ENCODE assay signal across 7 mouse cellular contexts in the genomic region with DNA sequence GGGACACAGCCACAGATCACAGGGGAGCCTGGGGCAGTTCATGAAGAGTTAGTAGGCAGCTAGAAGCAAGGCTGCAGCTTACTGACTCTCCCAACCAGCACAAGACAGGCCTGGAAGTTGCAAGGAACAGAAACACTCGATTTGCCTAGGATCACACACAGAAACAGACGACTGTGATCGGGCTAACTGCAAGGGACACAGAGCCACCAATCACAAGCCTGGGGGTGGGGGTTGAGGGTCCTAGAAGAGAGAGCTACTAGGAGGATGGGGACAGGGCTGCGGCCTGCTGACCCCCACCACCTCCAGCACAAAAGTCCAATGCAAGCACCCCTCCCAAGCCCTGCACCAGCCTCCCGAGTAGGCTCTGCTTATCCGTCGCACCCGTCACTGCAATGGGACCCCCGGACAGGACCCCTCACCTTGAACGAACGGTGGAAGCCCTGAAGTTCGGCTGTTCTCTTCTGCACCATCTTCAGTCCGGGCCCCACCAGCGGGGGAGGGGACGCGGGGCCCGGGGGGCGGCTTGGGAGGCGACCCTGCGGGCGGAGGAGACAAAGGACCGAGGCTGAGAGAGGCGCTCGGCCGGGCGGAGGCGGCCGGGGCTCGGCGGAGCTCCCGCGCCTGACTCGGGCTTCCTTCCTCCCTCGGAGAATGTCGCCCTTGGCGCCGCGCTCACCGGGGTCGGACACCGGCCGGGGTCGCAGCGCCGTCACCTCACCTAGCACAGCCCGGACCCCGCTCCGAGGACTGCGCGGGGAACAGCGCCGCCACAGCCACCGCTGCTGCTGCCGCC. TPM values are rescaled to one million over a fixed set of nuclear protein-coding genes. Genes with fewer than 3 reads are reported as not detected.
DNase-seq lines count a peak whose midpoint lies in the region; ATAC-seq and TF ChIP-seq lines count a peak whose summit lies in the region.

No protein-coding gene starts in this region.

- H3K4me1 ChIP-seq in lung, embryonic 16.5 days (replicated peaks; ENCODE audit: control insufficient read depth, insufficient read depth, low read length): peaks cover 49% of the 10 kb centered on the region
- peaks cover 77% of the 10 kb centered on the region for H3K4me1 ChIP-seq in heart, embryonic 15.5 days (replicated peaks)
- peaks cover 52 to 54% of the 10 kb centered on the region in 2 experiments for H3K4me1 ChIP-seq in liver, embryonic 14.5 days (replicated peaks; ENCODE audit: control insufficient read depth in 2 of 2, insufficient read depth in 2 of 2, low read length in 1 of 2)
- H3K4me1 ChIP-seq in stomach, embryonic 14.5 days (ENCODE audit: control insufficient read depth, insufficient read depth, low read length): peaks cover 46% of the 10 kb centered on the region

- no peak for DNase-seq in lung, postnatal 4 days
- peak; percentile 76 for DNase-seq in cerebellum, adult 9-10 months
- no peak for DNase-seq in liver, embryonic 14.5 days (ENCODE audit: low read depth in 3 of 3, low spot score in 3 of 3)
- no peak for DNase-seq in ovary, postnatal 10 days (ENCODE audit: low spot score)

- peak overlapping the region; percentile 97 for H3K9ac ChIP-seq in lung, embryonic 16.5 days (ENCODE audit: low read length)
- peak overlapping the region; percentile 97 for H3K9ac ChIP-seq in heart, embryonic 15.5 days
- peak overlapping the region; percentile 98 for H3K9ac ChIP-seq in liver, embryonic 14.5 days (replicated peaks)
- H3K9ac ChIP-seq in stomach, embryonic 14.5 days (replicated peaks; ENCODE audit: low read depth, low read length): peak overlapping the region; percentile 98

- no peak for TF ChIP-seq EP300 in liver, embryonic 14.5 days (IDR thresholded peaks at IDR 0.05; ENCODE audit: low read depth)

- H3K4me3 ChIP-seq in lung, embryonic 16.5 days (ENCODE audit: low read length): peak overlapping the region; percentile 94
- H3K4me3 ChIP-seq in heart, embryonic 15.5 days: peak overlapping the region; percentile 96
- H3K4me3 ChIP-seq in liver, embryonic 14.5 days (ENCODE audit: insufficient read depth in 1 of 2, low read depth in 2 of 2, low read length in 2 of 2): peak overlapping the region; percentile 86 to 98
- peak overlapping the region; percentile 97 for H3K4me3 ChIP-seq in stomach, embryonic 14.5 days (ENCODE audit: low read depth, low read length)

- H3K27ac ChIP-seq in lung, embryonic 16.5 days (ENCODE audit: low read length): peak overlapping the region; percentile 79
- H3K27ac ChIP-seq in heart, embryonic 15.5 days: peak overlapping the region; percentile 97
- peak overlapping the region; percentile 76 for H3K27ac ChIP-seq in liver, embryonic 14.5 days
- peak overlapping the region; percentile 81 for H3K27ac ChIP-seq in stomach, embryonic 14.5 days (ENCODE audit: low read length)

- no peak for TF ChIP-seq CTCF in liver, embryonic 14.5 days (IDR thresholded peaks at IDR 0.05; ENCODE audit: low read depth)

- no peaks in the 10 kb centered on the region for H3K27me3 ChIP-seq in lung, embryonic 16.5 days (ENCODE audit: control insufficient read depth, insufficient read depth, low read depth, low read length)
- H3K27me3 ChIP-seq in heart, embryonic 15.5 days: no peaks in the 10 kb centered on the region
- H3K27me3 ChIP-seq in liver, embryonic 14.5 days (ENCODE audit: control insufficient read depth, insufficient read depth, low read length): no peaks in the 10 kb centered on the region
- H3K27me3 ChIP-seq in stomach, embryonic 14.5 days (ENCODE audit: control insufficient read depth, insufficient read depth, low read length): no peaks in the 10 kb centered on the region

- H3K4me2 ChIP-seq in lung, embryonic 16.5 days (ENCODE audit: low read depth, low read length): peak overlapping the region; percentile 72
- H3K4me2 ChIP-seq in heart, embryonic 15.5 days: peak overlapping the region; percentile 74
- H3K4me2 ChIP-seq in liver, embryonic 14.5 days (ENCODE audit: low read depth): peak overlapping the region; percentile 98
- H3K4me2 ChIP-seq in stomach, embryonic 14.5 days (replicated peaks; ENCODE audit: low read depth, low read length): peak overlapping the region; percentile 89

- peaks cover 11% of the 10 kb centered on the region for H3K36me3 ChIP-seq in lung, embryonic 16.5 days (ENCODE audit: control insufficient read depth, insufficient read depth, low read length)
- peaks cover 11% of the 10 kb centered on the region for H3K36me3 ChIP-seq in heart, embryonic 15.5 days
- peaks cover 16% of the 10 kb centered on the region for H3K36me3 ChIP-seq in liver, embryonic 14.5 days (replicated peaks; ENCODE audit: control insufficient read depth, insufficient read depth, low read depth)
- peaks cover 16% of the 10 kb centered on the region for H3K36me3 ChIP-seq in stomach, embryonic 14.5 days (ENCODE audit: control insufficient read depth, insufficient read depth, low read length)

- H3K9me3 ChIP-seq in lung, embryonic 16.5 days (ENCODE audit: control insufficient read depth, low read length): no peaks in the 10 kb centered on the region
- H3K9me3 ChIP-seq in heart, embryonic 15.5 days (replicated peaks): no peaks in the 10 kb centered on the region
- no peaks in the 10 kb centered on the region for H3K9me3 ChIP-seq in liver, embryonic 14.5 days (ENCODE audit: control insufficient read depth, low read length)
- no peaks in the 10 kb centered on the region for H3K9me3 ChIP-seq in stomach, embryonic 14.5 days (ENCODE audit: control insufficient read depth, low read depth, low read length)

- WGBS in lung, embryonic 16.5 days: under 1% methylated on average over 41 of the region's 54 CpGs
- WGBS in heart, embryonic 15.5 days: under 1% methylated on average over 48 of the region's 54 CpGs
- under 1% methylated on average over 53 of the region's 54 CpGs for WGBS in liver, embryonic 14.5 days (ENCODE audit: insufficient replicate concordance)
- under 1% methylated on average over 53 of the region's 54 CpGs for WGBS in stomach, embryonic 14.5 days

- ATAC-seq in lung, embryonic 16.5 days (ENCODE audit: low read depth): peak; percentile 4
- peak; percentile 0; the same call in 1 of the 2 replicates for ATAC-seq in heart, embryonic 15.5 days (replicated peaks; ENCODE audit: insufficient number of reproducible peaks, insufficient read depth, low FRiP score, low read depth)
- ATAC-seq in liver, embryonic 14.5 days (ENCODE audit: insufficient read depth): no peak
- peak; percentile 2; the same call in 1 of the 2 replicates for ATAC-seq in stomach, embryonic 14.5 days (ENCODE audit: insufficient number of reproducible peaks, insufficient read depth, low FRiP score, low read depth)

RNA-seq across cellular contexts. Expression of a gene that starts 2.3 kb away (rescaled TPM):
- polyA plus RNA-seq in lung, embryonic 16.5 days (2015; fragmentation: Nextera tagmentation; extraction: Ambion mirVana): 66.3 and 82.1 TPM in 2 replicates
- polyA plus RNA-seq in heart, embryonic 15.5 days (2015; fragmentation: Nextera tagmentation; extraction: Ambion mirVana): 70.8 and 99.5 TPM in 2 replicates
- 59.7 and 69.1 TPM in 2 replicates for polyA plus RNA-seq in liver, embryonic 14.5 days (2012; rRNA removed)
- 58.7 and 74.3 TPM in 2 replicates for polyA plus RNA-seq in liver, embryonic 14.5 days (2014; fragmentation: Nextera tagmentation; extraction: Ambion mirVana)
- 71.3 and 75.5 TPM in 2 replicates for polyA plus RNA-seq in stomach, embryonic 14.5 days (2014; fragmentation: Nextera tagmentation; extraction: Ambion mirVana)

RNA-seq across cellular contexts. Expression of a gene that starts 18.7 kb away (rescaled TPM):
- 15.3 and 33.2 TPM in 2 replicates for polyA plus RNA-seq in lung, embryonic 16.5 days (2015; fragmentation: Nextera tagmentation; extraction: Ambion mirVana)
- polyA plus RNA-seq in heart, embryonic 15.5 days (2015; fragmentation: Nextera tagmentation; extraction: Ambion mirVana): 45.4 and 64.8 TPM in 2 replicates
- 8.2 and 11.3 TPM in 2 replicates for polyA plus RNA-seq in liver, embryonic 14.5 days (2012; rRNA removed)
- polyA plus RNA-seq in liver, embryonic 14.5 days (2014; fragmentation: Nextera tagmentation; extraction: Ambion mirVana): 8.6 and 12.0 TPM in 2 replicates
- 46.3 and 64.2 TPM in 2 replicates for polyA plus RNA-seq in stomach, embryonic 14.5 days (2014; fragmentation: Nextera tagmentation; extraction: Ambion mirVana)

RNA-seq across cellular contexts. Expression of a gene that starts 26.2 kb away (rescaled TPM):
- polyA plus RNA-seq in lung, embryonic 16.5 days (2015; fragmentation: Nextera tagmentation; extraction: Ambion mirVana): 42.3 and 45.7 TPM in 2 replicates
- polyA plus RNA-seq in heart, embryonic 15.5 days (2015; fragmentation: Nextera tagmentation; extraction: Ambion mirVana): 22.1 and 33.6 TPM in 2 replicates
- polyA plus RNA-seq in liver, embryonic 14.5 days (2012; rRNA removed): 13.0 and 15.8 TPM in 2 replicates
- 14.2 and 16.0 TPM in 2 replicates for polyA plus RNA-seq in liver, embryonic 14.5 days (2014; fragmentation: Nextera tagmentation; extraction: Ambion mirVana)
- polyA plus RNA-seq in stomach, embryonic 14.5 days (2014; fragmentation: Nextera tagmentation; extraction: Ambion mirVana): 47.9 and 51.1 TPM in 2 replicates

RNA-seq across cellular contexts. Expression of a gene that starts 26.4 kb away (rescaled TPM):
- polyA plus RNA-seq in lung, embryonic 16.5 days (2015; fragmentation: Nextera tagmentation; extraction: Ambion mirVana): 23.6 and 26.8 TPM in 2 replicates
- 10.4 and 14.6 TPM in 2 replicates for polyA plus RNA-seq in heart, embryonic 15.5 days (2015; fragmentation: Nextera tagmentation; extraction: Ambion mirVana)
- polyA plus RNA-seq in liver, embryonic 14.5 days (2012; rRNA removed): 9.9 and 11.3 TPM in 2 replicates
- polyA plus RNA-seq in liver, embryonic 14.5 days (2014; fragmentation: Nextera tagmentation; extraction: Ambion mirVana): 4.0 and 6.0 TPM in 2 replicates
- polyA plus RNA-seq in stomach, embryonic 14.5 days (2014; fragmentation: Nextera tagmentation; extraction: Ambion mirVana): 16.7 and 18.4 TPM in 2 replicates

RNA-seq across cellular contexts. Expression of a gene that starts 53.0 kb away (rescaled TPM):
- polyA plus RNA-seq in lung, embryonic 16.5 days (2015; fragmentation: Nextera tagmentation; extraction: Ambion mirVana): 20.6 and 38.4 TPM in 2 replicates
- polyA plus RNA-seq in heart, embryonic 15.5 days (2015; fragmentation: Nextera tagmentation; extraction: Ambion mirVana): 78.2 and 112 TPM in 2 replicates
- polyA plus RNA-seq in liver, embryonic 14.5 days (2012; rRNA removed): 46.9 and 51.3 TPM in 2 replicates
- 25.5 and 27.0 TPM in 2 replicates for polyA plus RNA-seq in liver, embryonic 14.5 days (2014; fragmentation: Nextera tagmentation; extraction: Ambion mirVana)
- polyA plus RNA-seq in stomach, embryonic 14.5 days (2014; fragmentation: Nextera tagmentation; extraction: Ambion mirVana): 43.5 and 67.4 TPM in 2 replicates
